Mouse (Mus musculus) G1E (cell line): ENCODE data around the gene Brip1. TPM values are rescaled to one million over a fixed set of nuclear protein-coding genes. Genes with fewer than 3 reads are reported as not detected.

Experiments
- ATAC-seq: 2 replicates; pipeline ENCODE4 v1.8.0; 2016; ENCODE audit warnings: mild to moderate bottlenecking; ENCODE audit not compliant: insufficient number of reproducible peaks, poor library complexity, low FRiP score, severe bottlenecking; ENCODE audit errors: extremely low read depth
- DNase-seq: peaks from one replicate; pipeline ENCODE4 v3.0.0; 2012; ENCODE audit warnings: low spot score
- H3K27me3 ChIP-seq: 2 replicates; pipeline ENCODE4 v1.6.1; 2012; ENCODE audit warnings: mild to moderate bottlenecking, low read length, inconsistent platforms; ENCODE audit not compliant: insufficient read depth
- H3K36me3 ChIP-seq: replicated peaks from 2 replicates; pipeline ENCODE3; 2012; ENCODE audit warnings: mild to moderate bottlenecking, inconsistent platforms
- H3K4me1 ChIP-seq: 2 replicates; pipeline ENCODE4 v1.6.1; 2012; ENCODE audit warnings: low read depth, low read length, inconsistent platforms, mixed read lengths; ENCODE audit not compliant: insufficient read depth
- H3K4me3 ChIP-seq: 2 replicates; pipeline ENCODE4 v1.5.1; 2012; ENCODE audit warnings: low read depth, mild to moderate bottlenecking, inconsistent platforms, low read length, moderate library complexity, mixed read lengths
- H3K9me3 ChIP-seq: replicated peaks from 2 replicates; pipeline ENCODE4 v1.6.1; 2012; ENCODE audit warnings: inconsistent platforms
- CTCF ChIP-seq: IDR thresholded peaks from 2 replicates; pipeline ENCODE4 v1.5.1; 2012; ENCODE audit warnings: low read depth, low read length, inconsistent platforms, mixed read lengths
- GATA1 ChIP-seq: IDR thresholded peaks from 2 replicates; pipeline ENCODE4 v1.6.1; 2012; ENCODE audit warnings: borderline replicate concordance, low read length, inconsistent platforms, mixed read lengths
- GATA2 ChIP-seq: IDR thresholded peaks from 2 replicates; pipeline ENCODE4 v1.6.1; 2012; ENCODE audit warnings: low read depth, low read length, inconsistent platforms, borderline replicate concordance
- POLR2AphosphoS5 ChIP-seq: IDR thresholded peaks from 2 replicates; pipeline ENCODE4 v1.6.1; 2012; ENCODE audit warnings: low read depth, low read length, inconsistent platforms; ENCODE audit not compliant: insufficient replicate concordance
- TAL1 ChIP-seq: conservative IDR thresholded peaks from 2 replicates; pipeline ENCODE4 v1.6.1; 2012; ENCODE audit warnings: low read depth, low read length, inconsistent platforms, mixed read lengths
- polyA plus RNA-seq: library from polyadenylated mRNA; stranded (reverse); fragments of >175 nt; gene quantifications from 2 replicates; pipeline ENCODE4 v1.2.3, GENCODE M21; 2012
- total RNA-seq, 2 experiments: library from RNA; stranded (forward) in 1 of 2; stranded (reverse) in 1 of 2; fragments of 200-1000 nt in 1 of 2; fragments of >200 nt in 1 of 2; fragmentation: Nextera tagmentation in 1 of 2; gene quantifications; 2 replicates each; pipeline ENCODE4 v1.2.3; 2014 to 2017

Brip1 gene
- total and polyA plus RNA-seq, 3 experiments: 1.1 to 23.0 (median 22.2) TPM

DNA sequence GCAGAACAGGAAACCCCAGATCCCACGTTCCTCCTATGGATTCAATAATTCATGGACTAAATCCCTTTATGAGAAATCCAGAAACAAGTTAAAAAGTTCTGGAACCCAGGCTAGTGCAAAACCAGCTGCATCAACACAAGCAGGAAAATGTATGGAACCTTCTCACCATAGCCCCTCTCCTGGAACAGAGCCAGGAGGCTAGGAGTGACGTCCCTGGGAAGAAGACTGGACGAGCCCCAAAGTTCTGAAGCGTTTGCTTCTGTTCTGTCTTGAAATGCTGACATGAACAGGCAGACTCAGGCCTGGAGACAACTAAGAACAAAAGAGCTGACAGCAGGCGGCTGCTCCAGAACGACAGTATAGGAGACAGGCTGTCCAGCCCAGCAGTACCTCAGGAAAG is 132.3 kb downstream of the Brip1 start:
- ATAC-seq (no peak), DNase-seq (no peak)
- TF ChIP-seq POLR2AphosphoS5: no peak
- no peak for TF ChIP-seq GATA1
- no peak for TF ChIP-seq GATA2
- no peak for TF ChIP-seq CTCF
- no peak for TF ChIP-seq TAL1
- Histone ChIP-seq H3K4me1 (no peaks in the 10 kb centered on the region), H3K36me3 (peaks cover 51% of the 10 kb centered on the region), H3K4me3 (no peak overlapping the region), H3K9me3 (no peaks in the 10 kb centered on the region), H3K27me3 (no peaks in the 10 kb centered on the region)

DNA sequence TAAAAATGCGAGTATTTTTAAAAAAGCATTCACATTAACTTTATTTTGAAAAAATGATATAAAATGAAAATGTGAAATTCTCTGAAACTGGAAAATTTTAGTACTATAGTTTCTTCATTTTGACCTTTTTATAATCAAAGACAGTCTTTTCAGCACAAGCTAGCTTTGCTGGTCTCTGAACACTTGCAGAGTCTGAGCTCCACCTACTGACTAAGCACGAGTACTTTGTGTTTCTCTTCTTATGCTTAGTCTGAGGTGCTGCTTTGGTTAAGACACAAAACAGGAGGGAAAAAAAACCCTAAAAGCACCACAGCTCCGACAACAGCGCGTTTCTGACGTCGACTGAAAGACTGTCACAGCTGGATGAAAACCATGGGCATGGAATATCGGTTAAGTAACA is 133.8 kb downstream of the Brip1 start:
- Histone ChIP-seq H3K4me1 (no peaks in the 10 kb centered on the region), H3K27me3 (no peaks in the 10 kb centered on the region), H3K4me3 (no peak overlapping the region), H3K36me3 (peaks cover 50% of the 10 kb centered on the region), H3K9me3 (no peaks in the 10 kb centered on the region)
- no peak for TF ChIP-seq CTCF
- no peak for ATAC-seq
- DNase-seq: no peak

DNA sequence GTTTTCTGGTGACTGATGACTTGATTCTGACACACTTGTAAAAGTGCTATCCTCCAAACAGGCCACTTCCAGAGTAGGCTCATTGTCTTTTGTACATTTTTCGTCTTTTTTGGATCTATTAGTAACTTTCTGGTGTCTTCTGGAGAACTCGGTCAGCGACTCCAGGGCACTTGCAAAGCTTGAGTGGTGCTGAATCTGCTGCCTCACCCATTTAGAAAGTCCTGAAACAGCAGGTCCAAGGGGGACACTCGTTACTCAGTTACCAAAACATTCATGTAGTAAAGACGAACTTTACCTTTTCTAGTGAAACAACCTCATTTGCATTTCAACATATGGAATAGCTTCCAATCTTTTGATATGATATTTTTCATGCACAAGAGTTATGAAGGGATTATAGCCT is 136.1 kb downstream of the Brip1 start:
- TF ChIP-seq POLR2AphosphoS5: no peak
- Histone ChIP-seq H3K9me3 (no peaks in the 10 kb centered on the region), H3K36me3 (peaks cover 43% of the 10 kb centered on the region), H3K4me3 (no peak overlapping the region), H3K4me1 (no peaks in the 10 kb centered on the region), H3K27me3 (no peaks in the 10 kb centered on the region)
- DNase-seq (no peak), ATAC-seq (no peak)

DNA sequence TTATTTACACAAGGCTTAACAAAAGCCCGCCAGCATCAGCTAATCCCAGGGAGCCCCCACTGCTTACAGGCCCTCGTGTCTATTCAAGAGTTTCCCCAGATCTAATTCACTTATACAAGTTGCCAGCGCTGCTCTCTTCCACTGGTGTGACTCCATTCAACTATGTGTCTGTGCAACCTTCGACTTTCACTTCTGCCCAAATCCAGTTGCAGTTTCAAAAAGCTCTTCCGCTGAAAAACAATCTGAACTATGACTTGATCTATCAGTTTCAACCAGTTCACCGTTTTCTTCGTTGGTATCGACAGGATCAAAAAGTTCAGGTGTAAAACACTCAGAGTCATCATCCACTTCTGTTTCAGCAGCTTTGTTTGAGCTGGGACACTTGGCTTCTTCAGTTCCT is 139.8 kb downstream of the Brip1 start:
- Histone ChIP-seq H3K4me3 (no peak overlapping the region), H3K4me1 (no peaks in the 10 kb centered on the region), H3K9me3 (no peaks in the 10 kb centered on the region), H3K36me3 (peaks cover 24% of the 10 kb centered on the region), H3K27me3 (no peaks in the 10 kb centered on the region)
- DNase-seq (no peak), ATAC-seq (no peak)
- TF ChIP-seq POLR2AphosphoS5 (no peak), GATA1 (no peak), TAL1 (no peak), CTCF (no peak), GATA2 (no peak)

DNA sequence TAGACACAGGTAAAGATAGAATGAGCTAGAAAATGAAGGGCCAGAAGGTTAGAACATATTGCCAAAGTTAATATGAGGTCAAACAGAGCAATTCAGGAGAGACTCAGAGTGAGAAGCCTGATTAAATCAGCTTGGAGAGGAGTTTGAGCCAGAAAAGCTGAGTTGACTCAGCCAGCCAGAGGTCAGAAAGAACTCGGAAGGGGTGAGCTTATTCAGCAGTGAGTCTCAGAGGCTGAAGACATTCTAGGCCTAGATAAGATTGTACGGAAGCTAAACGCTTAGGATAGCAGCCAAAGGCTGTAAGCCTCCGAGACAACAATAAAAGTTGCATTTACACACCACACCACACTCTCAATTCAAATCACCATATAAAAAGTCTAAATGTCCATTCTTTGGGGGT is 141.9 kb downstream of the Brip1 start:
- Histone ChIP-seq H3K36me3 (peaks cover 12% of the 10 kb centered on the region), H3K27me3 (no peaks in the 10 kb centered on the region), H3K4me3 (no peak overlapping the region), H3K4me1 (no peaks in the 10 kb centered on the region), H3K9me3 (no peaks in the 10 kb centered on the region)
- TF ChIP-seq POLR2AphosphoS5 (no peak), GATA2 (no peak), CTCF (no peak)
- DNase-seq (no peak), ATAC-seq (no peak)

DNA sequence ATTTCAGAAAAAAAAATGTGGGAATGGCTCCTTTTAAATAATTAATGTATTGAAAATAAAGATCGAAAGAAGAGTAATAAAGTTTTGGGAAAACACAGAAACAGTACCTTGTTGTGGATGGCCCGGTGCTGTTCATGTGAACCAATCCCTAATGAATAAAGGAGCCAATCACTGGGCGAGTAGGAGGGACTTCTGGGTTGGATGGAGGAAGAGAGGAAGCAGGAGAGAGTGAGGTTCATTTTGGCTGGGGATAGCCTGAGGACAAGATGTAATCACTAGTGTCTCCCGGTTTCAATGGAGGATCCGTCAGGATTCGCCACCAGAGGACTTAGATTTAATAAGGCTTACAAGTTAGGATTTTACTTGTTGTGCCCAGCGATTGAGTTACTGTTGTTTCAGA is 145.2 kb downstream of the Brip1 start:
- H3K4me3 ChIP-seq: no peak overlapping the region
- peaks cover 2% of the 10 kb centered on the region; the same call in 1 of the 2 replicates for H3K27me3 ChIP-seq
- H3K36me3 ChIP-seq: no peaks in the 10 kb centered on the region
- DNase-seq: no peak
- H3K4me1 ChIP-seq: no peaks in the 10 kb centered on the region
- no peak for TF ChIP-seq GATA2
- no peak for TF ChIP-seq GATA1
- no peak for TF ChIP-seq TAL1
- TF ChIP-seq POLR2AphosphoS5: no peak
- TF ChIP-seq CTCF: no peak
- no peaks in the 10 kb centered on the region for H3K9me3 ChIP-seq
- ATAC-seq: no peak

DNA sequence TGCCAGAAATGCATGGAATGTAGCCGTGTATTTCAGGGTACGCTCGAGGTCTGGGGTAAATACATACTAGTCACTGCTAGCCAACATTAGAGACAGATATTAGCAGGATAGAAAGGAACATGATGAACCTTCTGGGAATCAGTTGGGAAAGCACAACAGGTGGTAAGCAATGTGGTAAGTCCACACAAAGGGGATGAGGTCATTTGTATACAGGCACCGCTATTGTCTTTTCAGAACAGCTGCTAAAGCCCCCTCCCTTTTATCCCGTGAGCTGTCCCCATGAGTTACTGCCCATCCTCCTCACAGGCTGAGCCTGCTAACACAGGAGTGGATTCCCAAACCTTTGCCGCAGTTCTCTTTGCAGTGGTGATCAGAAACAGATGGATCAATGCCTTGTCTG is 149.6 kb downstream of the Brip1 start:
- no peaks in the 10 kb centered on the region for H3K36me3 ChIP-seq
- no peaks in the 10 kb centered on the region for H3K4me1 ChIP-seq
- H3K27me3 ChIP-seq: peaks cover 2% of the 10 kb centered on the region; the same call in 1 of the 2 replicates
- TF ChIP-seq POLR2AphosphoS5 (no peak), CTCF (no peak), GATA1 (no peak)
- DNase-seq (no peak), ATAC-seq (no peak)
- H3K4me3 ChIP-seq: no peak overlapping the region
- no peaks in the 10 kb centered on the region for H3K9me3 ChIP-seq
